Mouse (Mus musculus) kidney, embryonic 16.5 days (tissue): ENCODE measurements around the gene Raf1. TPM values are rescaled to one million over a fixed set of nuclear protein-coding genes. Genes with fewer than 3 reads are reported as not detected.

Experiments used
- ATAC-seq: fragments of 200-750 bp; cut with Nextera tagmentation; 2 replicates; pipeline ENCODE4 v1.8.0; 2017; ENCODE audit warnings: moderate TSS enrichment; ENCODE audit not compliant: low FRiP score, low TSS enrichment
- H3K27ac ChIP-seq: fragments of 300-500 bp; sonication (generic); 2 replicates; pipeline ENCODE4 v1.5.1; 2014; ENCODE audit warnings: low read length
- H3K27me3 ChIP-seq: fragments of 300-500 bp; sonication (generic); 2 replicates; pipeline ENCODE4 v1.6.1; 2014; ENCODE audit warnings: low read length, control low read depth, mixed read lengths; ENCODE audit not compliant: insufficient read depth
- H3K36me3 ChIP-seq: fragments of 300-500 bp; sonication (generic); 2 replicates; pipeline ENCODE4 v1.6.1; 2014; ENCODE audit warnings: low read length, control low read depth, mixed read lengths; ENCODE audit not compliant: insufficient read depth
- H3K4me1 ChIP-seq: fragments of 300-500 bp; sonication (generic); 2 replicates; pipeline ENCODE4 v1.6.1; 2014; ENCODE audit warnings: low read length, control low read depth, mixed read lengths; ENCODE audit not compliant: insufficient read depth
- H3K4me2 ChIP-seq: fragments of 300-500 bp; sonication (generic); replicated peaks from 2 replicates; pipeline ENCODE4 v1.6.1; 2014; ENCODE audit warnings: low read depth, low read length
- H3K4me3 ChIP-seq: fragments of 300-500 bp; sonication (generic); 2 replicates; pipeline ENCODE4 v1.5.1; 2014; ENCODE audit warnings: mild to moderate bottlenecking, low read length
- H3K9ac ChIP-seq: fragments of 300-500 bp; sonication (generic); replicated peaks from 2 replicates; pipeline ENCODE4 v1.6.1; 2014; ENCODE audit warnings: low read length
- H3K9me3 ChIP-seq: fragments of 300-500 bp; sonication (generic); 2 replicates; pipeline ENCODE4 v1.6.1; 2016; ENCODE audit warnings: low read length, control low read depth
- WGBS: fragments of 180-500 bp; shearing (Covaris S2); extraction: QIAGEN DNeasy Blood & Tissue Kit; methylation state at CpG from one replicate; pipeline ENCODE4 v1.1.7; 2014; 5-methylcytosine and 5-hydroxymethylcytosine counted together
- polyA plus RNA-seq: library from polyadenylated mRNA; unstranded; fragments of >200 nt; fragmentation: Nextera tagmentation; extraction: Ambion mirVana; gene quantifications from 2 replicates; pipeline ENCODE4 v1.2.1, GENCODE M21; 2015

The Raf1 gene
- 91.0 and 95.7 TPM in 2 replicates for polyA plus RNA-seq

- H3K27me3 ChIP-seq, result no peaks in the 10 kb centered on the region
- no peaks in the 10 kb centered on the region for H3K36me3 ChIP-seq
- peak within 1 kb of the TSS; percentile 59 for H3K4me2 ChIP-seq
- under 1% methylated on average over 51 of the region's 51 CpGs for WGBS
- peak; percentile 99 for ATAC-seq
- peak within 1 kb of the TSS; percentile 98 for H3K27ac ChIP-seq
- H3K4me3 ChIP-seq, result peak within 1 kb of the TSS; percentile 98
- peaks cover 22% of the 10 kb centered on the region for H3K4me1 ChIP-seq
- no peaks in the 10 kb centered on the region for H3K9me3 ChIP-seq
- H3K9ac ChIP-seq, result peak within 1 kb of the TSS; percentile 100
Measured at GRCm38 (mm10) chr6:115676452-115677128, at the start of gene Raf1. Gene Raf1 (minus strand): TSS chr6:115676635.

DNA sequence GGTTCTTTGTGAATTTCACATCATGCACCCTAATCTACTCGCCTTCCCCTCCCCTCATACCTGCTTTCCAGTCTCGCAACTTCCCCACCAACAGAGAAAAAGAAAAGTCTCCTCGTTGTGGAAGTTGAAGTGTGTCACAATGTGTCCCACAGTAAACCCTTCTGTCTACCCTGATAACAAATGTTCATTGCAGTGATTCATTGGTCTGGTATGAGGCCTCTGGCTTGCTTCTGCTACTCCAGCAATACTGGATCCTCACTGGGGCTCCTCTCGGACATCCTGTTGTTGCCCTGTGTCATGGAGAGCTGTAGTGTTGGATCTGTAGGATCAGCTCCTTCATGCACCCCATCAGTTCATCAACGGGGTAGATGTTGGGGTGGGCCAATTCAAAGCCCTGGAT is 45.8 kb upstream of the Raf1 start:
- Histone ChIP-seq H3K4me2 (no peak overlapping the region), H3K9ac (no peak overlapping the region), H3K9me3 (peaks cover 1% of the 10 kb centered on the region; the same call in 1 of the 2 replicates), H3K36me3 (no peaks in the 10 kb centered on the region), H3K4me3 (no peak overlapping the region), H3K4me1 (0 out of 2 replicates have a peak, but pooled peaks cover 8% of the 10 kb centered on the region), H3K27me3 (no peaks in the 10 kb centered on the region), H3K27ac (no peak overlapping the region)
- ATAC-seq, result no peak
- WGBS, result 80% methylated on average over 5 of the region's 5 CpGs

- H3K4me1 ChIP-seq, result 0 out of 2 replicates have a peak, but pooled peaks cover 10% of the 10 kb centered on the region
- peak; percentile 93 for ATAC-seq
- H3K27ac ChIP-seq, result peak overlapping the region; percentile 54; the same call in 1 of the 2 replicates
- H3K36me3 ChIP-seq, result no peaks in the 10 kb centered on the region
- peak overlapping the region; percentile 23 for H3K4me3 ChIP-seq
- H3K27me3 ChIP-seq, result no peaks in the 10 kb centered on the region
- H3K9me3 ChIP-seq, result no peaks in the 10 kb centered on the region
- H3K4me2 ChIP-seq, result peak overlapping the region; percentile 51
- WGBS, result 2% methylated on average over 15 of the region's 15 CpGs
- H3K9ac ChIP-seq, result peak overlapping the region; percentile 12; the same call in 1 of the 2 replicates
Measured at GRCm38 (mm10) chr6:115717715-115718558, 41.5 kb upstream of the Raf1 start.

- Histone ChIP-seq H3K27me3 (no peaks in the 10 kb centered on the region), H3K27ac (peak overlapping the region; percentile 4; the same call in 1 of the 2 replicates), H3K36me3 (no peaks in the 10 kb centered on the region), H3K4me2 (peak overlapping the region; percentile 51), H3K4me1 (0 out of 2 replicates have a peak, but pooled peaks cover 10% of the 10 kb centered on the region), H3K9me3 (no peaks in the 10 kb centered on the region), H3K4me3 (0 out of 2 replicates have a peak overlapping the region, but pooled peaks have one; percentile 9), H3K9ac (no peak overlapping the region; the same call in 1 of the 2 replicates)
- peak; percentile 60; the same call in 1 of the 2 replicates for ATAC-seq
- WGBS, result 13% methylated on average over 8 of the region's 8 CpGs
Measured at GRCm38 (mm10) chr6:115717101-115717652, 40.7 kb upstream of the Raf1 start.

DNA sequence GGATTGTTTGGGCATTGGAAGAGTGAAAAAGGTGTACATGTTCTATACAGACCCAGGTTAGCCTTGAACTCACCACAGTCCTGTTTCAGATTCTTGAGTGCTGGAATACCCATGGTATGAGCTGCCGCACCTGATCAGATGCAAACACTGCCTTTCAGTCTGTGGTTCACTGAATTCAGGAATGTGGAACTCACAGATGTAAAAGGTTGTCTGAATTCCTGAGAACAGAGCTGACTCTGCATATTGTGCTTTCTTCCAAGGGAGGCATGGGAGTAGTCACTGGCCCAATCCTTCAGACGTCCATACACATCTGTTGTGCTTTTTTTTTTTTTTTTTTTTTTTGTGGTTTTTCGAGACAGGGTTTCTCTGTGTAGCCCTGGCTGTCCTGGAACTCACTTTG is 34.8 kb upstream of the Raf1 start:
- ATAC-seq, result no peak
- 0 out of 2 replicates have a peak, but pooled peaks cover 4% of the 10 kb centered on the region for H3K9me3 ChIP-seq
- no peaks in the 10 kb centered on the region for H3K27me3 ChIP-seq
- no peak overlapping the region for H3K27ac ChIP-seq
- H3K4me1 ChIP-seq, result no peaks in the 10 kb centered on the region
- no peak overlapping the region for H3K4me3 ChIP-seq
- H3K9ac ChIP-seq, result no peak overlapping the region
- H3K4me2 ChIP-seq, result no peak overlapping the region
- WGBS, result 64% methylated on average over 2 of the region's 3 CpGs
- no peaks in the 10 kb centered on the region for H3K36me3 ChIP-seq

DNA sequence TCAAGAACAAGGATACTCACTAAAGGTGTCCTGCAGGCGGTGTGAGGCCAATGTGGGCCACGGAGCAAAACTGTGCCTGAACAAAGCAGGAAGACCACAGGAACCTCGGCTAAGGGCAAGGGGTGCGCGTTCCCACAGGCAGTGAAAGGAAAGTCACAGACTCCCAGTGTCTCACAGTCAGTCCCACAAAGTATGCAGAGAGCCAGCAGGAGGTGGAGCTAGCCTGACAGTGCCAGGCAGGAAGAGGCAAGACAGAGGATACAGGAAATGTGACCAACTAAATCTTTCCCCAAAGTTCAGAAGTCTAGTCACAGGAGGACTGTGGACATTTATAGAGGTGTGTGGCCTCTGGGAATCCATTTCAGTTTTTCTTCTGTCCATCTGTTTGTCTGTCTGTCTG is 26.5 kb upstream of the Raf1 start:
- WGBS, result 72% methylated on average over 5 of the region's 5 CpGs
- ATAC-seq, result no peak
- H3K27me3 ChIP-seq, result no peaks in the 10 kb centered on the region

DNA sequence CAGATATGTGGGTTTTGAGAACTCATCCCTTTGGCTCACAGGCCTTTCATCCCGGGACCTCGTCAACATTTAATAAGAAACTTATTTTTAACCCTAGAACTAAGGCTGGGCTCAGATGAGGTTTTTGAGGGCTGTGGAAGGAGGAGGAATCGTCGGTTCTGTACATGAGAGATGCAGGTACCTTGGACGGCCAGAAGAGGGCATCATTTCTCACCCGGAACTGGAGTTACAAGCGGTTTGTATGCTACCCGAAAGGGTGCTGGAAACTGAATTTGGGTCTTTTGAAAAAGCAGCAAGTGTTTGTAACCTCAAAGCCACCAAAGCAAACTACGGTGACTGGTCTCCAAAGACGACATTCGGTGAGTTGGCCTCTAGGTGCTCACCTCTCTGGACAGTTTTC is 24.9 kb upstream of the Raf1 start:
- Histone ChIP-seq H3K4me1 (no peaks in the 10 kb centered on the region), H3K9ac (no peak overlapping the region), H3K4me2 (no peak overlapping the region), H3K4me3 (no peak overlapping the region), H3K27me3 (no peaks in the 10 kb centered on the region), H3K27ac (no peak overlapping the region), H3K36me3 (no peaks in the 10 kb centered on the region), H3K9me3 (no peaks in the 10 kb centered on the region)
- ATAC-seq, result no peak
- 58% methylated on average over 11 of the region's 11 CpGs for WGBS

More for the DNA sequence above, 26.5 kb upstream of the Raf1 start:
- Histone ChIP-seq H3K4me3 (no peak overlapping the region), H3K27ac (no peak overlapping the region), H3K4me1 (no peaks in the 10 kb centered on the region), H3K36me3 (no peaks in the 10 kb centered on the region), H3K9ac (no peak overlapping the region), H3K4me2 (no peak overlapping the region), H3K9me3 (no peaks in the 10 kb centered on the region)

DNA sequence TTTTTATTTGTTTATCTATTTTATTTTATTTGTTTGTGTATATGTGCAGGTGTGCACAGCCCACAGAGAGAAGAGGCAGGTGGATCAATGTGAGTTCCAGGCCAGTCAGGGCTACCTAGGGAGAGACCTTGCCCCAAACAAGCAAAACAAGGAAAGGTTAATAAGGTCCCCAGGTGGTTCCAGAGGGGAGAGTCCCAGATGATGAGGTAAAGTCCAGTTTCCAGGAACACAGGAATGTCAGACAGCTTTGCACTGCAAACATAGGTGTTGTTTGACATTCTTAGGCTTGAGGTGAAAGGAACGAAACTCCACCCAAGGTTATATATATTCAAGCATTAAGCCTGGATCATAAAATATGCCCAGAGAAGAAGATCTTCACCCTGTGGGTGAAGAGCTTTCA is 24.3 kb upstream of the Raf1 start:
- WGBS, result 85% methylated on average over 1 of the region's 1 CpGs
- ATAC-seq, result no peak

GRCm38 (mm10) chr6:115698699-115699098 is 22.3 kb upstream of the Raf1 start:
- Histone ChIP-seq H3K4me2 (no peak overlapping the region), H3K4me3 (no peak overlapping the region), H3K27me3 (no peaks in the 10 kb centered on the region), H3K9me3 (no peaks in the 10 kb centered on the region), H3K9ac (no peak overlapping the region), H3K27ac (no peak overlapping the region), H3K4me1 (no peaks in the 10 kb centered on the region), H3K36me3 (no peaks in the 10 kb centered on the region)
- ATAC-seq, result no peak
- 84% methylated on average over 4 of the region's 4 CpGs for WGBS

More for the DNA sequence above, 24.3 kb upstream of the Raf1 start:
- Histone ChIP-seq H3K4me3 (no peak overlapping the region), H3K9ac (no peak overlapping the region), H3K9me3 (no peaks in the 10 kb centered on the region), H3K4me2 (no peak overlapping the region), H3K27me3 (no peaks in the 10 kb centered on the region), H3K36me3 (no peaks in the 10 kb centered on the region), H3K4me1 (no peaks in the 10 kb centered on the region), H3K27ac (no peak overlapping the region)
